Mouse (Mus musculus): ENCODE data around the gene Sall4.
"Not testable (repeated sequence)": the region's sequence is repeated elsewhere in the genome, so short reads cannot be mapped to it uniquely, and the experiment has no call there.

Sall4 gene

GRCm38 (mm10) chr2:168744406-168744805 lies 23.3 kb downstream of the Sall4 start:
- not testable (repeated sequence) for DNase-seq (ENCODE audit: low read depth)

- DNase-seq (ENCODE audit: low read depth), result peak; percentile 40
Observed at GRCm38 (mm10) chr2:168742649-168743048, 25.1 kb downstream of the Sall4 start.

- no peak for DNase-seq (ENCODE audit: low read depth)
Observed at GRCm38 (mm10) chr2:168742059-168742627, 25.6 kb downstream of the Sall4 start, which contains the start of gene Atp9a. Gene Atp9a (minus strand): TSS chr2:168742409.

GRCm38 (mm10) chr2:168741273-168742058 lies 26.3 kb downstream of the Sall4 start:
- DNase-seq (ENCODE audit: low read depth), result no peak

GRCm38 (mm10) chr2:168740496-168740895 lies 27.2 kb downstream of the Sall4 start:
- no peak for DNase-seq (ENCODE audit: low read depth)

GRCm38 (mm10) chr2:168738854-168739253 lies 28.9 kb downstream of the Sall4 start:
- DNase-seq (ENCODE audit: low read depth), result no peak

- DNase-seq (ENCODE audit: low read depth), result no peak
Observed at GRCm38 (mm10) chr2:168737878-168738277, 29.9 kb downstream of the Sall4 start.

- no peak for DNase-seq (ENCODE audit: low read depth)
Observed at GRCm38 (mm10) chr2:168734023-168734422, 33.7 kb downstream of the Sall4 start.

GRCm38 (mm10) chr2:168731258-168731657 lies 36.5 kb downstream of the Sall4 start:
- DNase-seq (ENCODE audit: low read depth), result no peak

GRCm38 (mm10) chr2:168729736-168730135 lies 38.0 kb downstream of the Sall4 start:
- DNase-seq (ENCODE audit: low read depth), result no peak

GRCm38 (mm10) chr2:168728045-168728444 lies 39.7 kb downstream of the Sall4 start:
- DNase-seq (ENCODE audit: low read depth), result no peak

GRCm38 (mm10) chr2:168726007-168726406 lies 41.7 kb downstream of the Sall4 start:
- DNase-seq (ENCODE audit: low read depth), result no peak

- no peak for DNase-seq (ENCODE audit: low read depth)
Observed at GRCm38 (mm10) chr2:168721313-168721712, 46.4 kb downstream of the Sall4 start.

GRCm38 (mm10) chr2:168719742-168720141 lies 48.0 kb downstream of the Sall4 start:
- no peak for DNase-seq (ENCODE audit: low read depth)

- DNase-seq (ENCODE audit: low read depth), result no peak
Observed at GRCm38 (mm10) chr2:168718735-168719134, 49.0 kb downstream of the Sall4 start.

- DNase-seq (ENCODE audit: low read depth), result no peak
Observed at GRCm38 (mm10) chr2:168718267-168718666, 49.5 kb downstream of the Sall4 start.

GRCm38 (mm10) chr2:168712199-168713176 lies 55.3 kb downstream of the Sall4 start:
- DNase-seq (ENCODE audit: low read depth), result no peak

- no peak for DNase-seq (ENCODE audit: low read depth)
Observed at GRCm38 (mm10) chr2:168710979-168711378, 56.8 kb downstream of the Sall4 start.

- no peak for DNase-seq (ENCODE audit: low read depth)
Observed at GRCm38 (mm10) chr2:168707766-168708165, 60.0 kb downstream of the Sall4 start.

GRCm38 (mm10) chr2:168702266-168702665 lies 65.5 kb downstream of the Sall4 start:
- no peak for DNase-seq (ENCODE audit: low read depth)
